Mouse (Mus musculus) right cerebral cortex, postnatal 25 days (tissue): ENCODE results near the gene Cdk5.

Experiments
- DNase-seq: peaks from one replicate; pipeline ENCODE4 v3.0.0; 2022

Cdk5 gene

DNA sequence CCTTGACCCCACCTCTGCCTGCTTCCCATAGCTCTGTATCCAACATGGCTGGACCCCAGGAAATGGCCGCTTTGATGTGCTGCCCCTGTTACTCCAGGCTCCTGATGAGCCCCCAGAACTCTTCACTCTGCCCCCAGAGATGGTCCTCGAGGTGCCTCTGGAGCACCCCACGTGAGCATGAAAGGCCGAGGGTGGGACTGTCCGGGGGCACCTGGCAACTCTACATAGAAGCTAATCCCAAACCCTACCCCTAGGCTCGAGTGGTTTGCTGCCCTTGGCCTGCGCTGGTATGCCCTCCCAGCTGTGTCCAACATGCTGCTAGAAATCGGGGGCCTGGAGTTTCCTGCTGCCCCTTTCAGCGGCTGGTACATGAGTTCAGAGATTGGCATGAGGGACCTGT is 53.6 kb downstream of the Cdk5 start:
- DNase-seq = no peak
